Mouse (Mus musculus) erythroblast, embryonic 14.5 days (primary cell): ENCODE measurements around the gene Tff3. TPM values are rescaled to one million over a fixed set of nuclear protein-coding genes. Genes with fewer than 3 reads are reported as not detected.
A peak's percentile ranks its signal among the peaks of the same experiment; 100 is the strongest.

Experiments used
- H3K27me3 ChIP-seq: 2 replicates; pipeline ENCODE4 v1.6.1; 2012; ENCODE audit warnings: inconsistent platforms; ENCODE audit not compliant: control insufficient read depth
- H3K36me3 ChIP-seq: 2 replicates; pipeline ENCODE4 v1.6.1; 2012; ENCODE audit warnings: mild to moderate bottlenecking, inconsistent platforms; ENCODE audit not compliant: control insufficient read depth
- H3K4me1 ChIP-seq: 2 replicates; pipeline ENCODE4 v1.6.1; 2012; ENCODE audit warnings: inconsistent platforms; ENCODE audit not compliant: control insufficient read depth
- H3K4me3 ChIP-seq: replicated peaks from 2 replicates; pipeline ENCODE3; 2012; ENCODE audit warnings: moderate library complexity, mild to moderate bottlenecking, inconsistent platforms
- H3K9me3 ChIP-seq: 2 replicates; pipeline ENCODE4 v1.6.1; 2012; ENCODE audit warnings: low read length, inconsistent platforms, mixed read lengths; ENCODE audit not compliant: control insufficient read depth
- GATA1 ChIP-seq: IDR thresholded peaks from 2 replicates; pipeline ENCODE4 v1.6.1; 2012; ENCODE audit warnings: low read length, inconsistent platforms, mixed read lengths
- TAL1 ChIP-seq: IDR thresholded peaks from 3 replicates; pipeline ENCODE4 v1.6.1; 2012; ENCODE audit warnings: low read length, inconsistent platforms, mixed read lengths
- polyA plus RNA-seq: library from polyadenylated mRNA; stranded (reverse); fragments of >175 nt; gene quantifications from 2 replicates; pipeline ENCODE4 v1.2.3, GENCODE M21; 2012

The Tff3 gene
- polyA plus RNA-seq, 1 experiment = not detected

DNA sequence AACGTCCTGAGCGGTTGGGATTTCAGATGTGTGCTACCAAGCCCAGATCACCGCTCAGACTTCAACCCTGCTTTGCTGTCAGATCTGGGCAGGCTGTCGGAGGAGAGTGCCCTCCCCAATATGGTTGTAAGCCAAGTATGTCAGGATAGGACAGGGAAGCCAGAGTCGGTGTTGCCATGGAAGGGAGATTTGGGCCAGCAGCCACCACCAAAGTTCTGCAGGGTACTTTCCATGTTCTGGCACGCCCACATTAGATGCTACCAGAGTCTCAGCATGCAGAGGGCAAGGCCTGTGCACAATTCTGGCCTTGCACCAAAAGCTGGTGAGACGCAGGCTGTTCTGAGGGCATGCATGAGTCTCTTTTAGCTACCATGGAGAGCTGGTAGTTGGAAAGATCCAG, 43.2 kb downstream of the Tff3 start:
- Histone ChIP-seq H3K36me3 (no peaks in the 10 kb centered on the region; the same call in 1 of the 2 replicates), H3K9me3 (no peaks in the 10 kb centered on the region), H3K27me3 (no peaks in the 10 kb centered on the region), H3K4me3 (no peak overlapping the region), H3K4me1 (peaks cover 91% of the 10 kb centered on the region)
- TF ChIP-seq GATA1 (no peak), TAL1 (no peak)

DNA sequence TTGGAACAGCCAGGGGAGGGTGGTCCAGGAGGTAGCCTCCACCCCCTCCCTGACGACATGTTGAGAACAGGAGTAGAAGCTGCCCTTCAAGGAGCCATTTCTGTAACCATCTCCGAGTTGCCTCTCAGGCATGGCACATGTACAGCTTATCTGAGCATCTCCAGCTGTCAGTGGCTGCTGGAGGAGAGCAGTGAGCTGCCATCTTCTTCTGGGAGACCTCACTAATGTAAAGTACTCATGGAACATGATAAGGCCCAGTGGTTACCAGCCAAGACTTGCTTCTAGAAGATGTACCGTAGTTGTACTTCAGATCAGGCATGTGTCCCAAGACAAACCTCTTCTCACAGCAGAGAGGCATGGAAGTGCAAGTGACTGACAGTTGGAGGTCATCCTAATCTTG, 43.9 kb downstream of the Tff3 start:
- no peaks in the 10 kb centered on the region for H3K27me3 ChIP-seq
- no peak for TF ChIP-seq TAL1
- peak; percentile 65 for TF ChIP-seq GATA1
- H3K4me3 ChIP-seq = no peak overlapping the region
- H3K36me3 ChIP-seq = no peaks in the 10 kb centered on the region; the same call in 1 of the 2 replicates
- H3K4me1 ChIP-seq = peaks cover 85% of the 10 kb centered on the region
- no peaks in the 10 kb centered on the region for H3K9me3 ChIP-seq

DNA sequence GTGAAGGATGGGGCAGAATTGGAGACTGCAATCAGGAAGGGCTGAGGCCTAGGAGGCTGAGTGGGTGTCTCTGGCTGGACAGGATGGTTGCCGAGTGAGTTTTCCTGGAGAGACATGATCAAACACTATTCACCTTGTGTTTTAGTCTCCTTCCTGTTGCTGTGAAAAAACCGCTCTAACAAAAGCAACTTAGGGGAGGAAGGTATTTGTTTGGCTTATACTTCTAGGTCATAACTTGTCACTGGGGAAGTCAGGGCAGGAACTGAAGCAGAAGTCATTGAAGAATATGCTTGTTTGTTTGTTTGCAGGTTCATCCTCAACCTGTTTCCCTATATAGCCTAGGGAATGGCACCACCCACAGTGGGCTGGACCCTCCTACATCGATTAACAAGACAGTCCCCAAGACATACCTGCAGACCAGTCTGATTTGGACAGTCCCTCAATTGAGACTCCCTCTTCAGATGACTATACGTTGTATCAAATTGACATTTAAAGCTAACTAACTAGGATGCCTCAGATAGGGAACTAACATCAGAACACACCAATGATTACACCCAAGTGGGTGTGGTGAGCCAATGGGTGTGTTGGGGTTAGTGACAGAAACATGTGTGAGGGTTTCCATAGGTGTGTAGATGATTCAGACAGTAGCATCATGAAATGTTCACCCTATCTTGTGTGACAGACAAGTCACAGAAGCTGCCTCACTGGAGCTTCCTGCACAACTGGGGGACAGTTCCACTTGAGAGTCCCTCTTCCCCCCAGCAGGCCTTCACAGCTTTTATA, 47.0 kb downstream of the Tff3 start:
- Histone ChIP-seq H3K4me3 (no peak overlapping the region), H3K27me3 (no peaks in the 10 kb centered on the region), H3K36me3 (no peaks in the 10 kb centered on the region; the same call in 1 of the 2 replicates), H3K9me3 (no peaks in the 10 kb centered on the region), H3K4me1 (peaks cover 75% of the 10 kb centered on the region)
- TF ChIP-seq TAL1 (no peak), GATA1 (no peak)

DNA sequence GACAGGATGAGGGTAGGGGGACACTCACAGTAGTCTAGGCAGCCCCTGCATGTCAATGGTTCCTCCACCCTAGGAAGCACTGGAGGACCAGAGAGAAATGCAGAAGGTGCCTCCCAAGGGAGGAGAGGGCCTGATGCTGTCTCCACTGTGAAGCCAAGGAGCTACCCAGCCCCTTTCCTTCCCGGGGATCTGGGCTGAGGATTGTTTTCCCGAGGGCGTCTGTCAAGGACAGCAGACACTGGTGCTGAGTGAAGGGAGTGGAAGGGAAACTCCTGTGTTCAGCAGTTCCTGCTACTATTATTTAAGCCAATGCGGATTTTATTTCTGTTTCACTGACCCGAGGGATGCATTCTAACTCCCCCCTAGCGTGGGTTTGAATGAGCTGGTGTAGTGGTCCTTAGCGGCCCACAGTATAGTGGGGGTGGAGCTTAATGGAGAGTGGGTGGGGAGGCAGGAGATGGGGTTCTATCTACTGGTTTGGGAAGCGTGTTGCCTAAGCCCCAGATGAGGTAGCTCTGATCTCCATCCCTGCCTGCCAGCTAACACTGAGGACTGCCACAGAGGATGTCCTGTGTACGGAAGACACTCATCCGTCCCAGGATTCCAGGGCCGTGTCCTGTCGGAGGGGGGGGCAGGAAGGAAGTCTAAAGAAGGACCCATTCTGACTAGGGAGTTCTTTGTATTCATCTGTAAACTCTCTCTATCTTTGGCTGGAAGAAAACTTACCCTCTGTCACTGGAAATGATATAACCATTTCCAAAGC, 50.2 kb downstream of the Tff3 start:
- no peaks in the 10 kb centered on the region for H3K36me3 ChIP-seq
- H3K9me3 ChIP-seq = no peaks in the 10 kb centered on the region
- peaks cover 69% of the 10 kb centered on the region for H3K4me1 ChIP-seq
- H3K27me3 ChIP-seq = no peaks in the 10 kb centered on the region
- H3K4me3 ChIP-seq = no peak overlapping the region
- TF ChIP-seq GATA1 = no peak
- TF ChIP-seq TAL1 = no peak

DNA sequence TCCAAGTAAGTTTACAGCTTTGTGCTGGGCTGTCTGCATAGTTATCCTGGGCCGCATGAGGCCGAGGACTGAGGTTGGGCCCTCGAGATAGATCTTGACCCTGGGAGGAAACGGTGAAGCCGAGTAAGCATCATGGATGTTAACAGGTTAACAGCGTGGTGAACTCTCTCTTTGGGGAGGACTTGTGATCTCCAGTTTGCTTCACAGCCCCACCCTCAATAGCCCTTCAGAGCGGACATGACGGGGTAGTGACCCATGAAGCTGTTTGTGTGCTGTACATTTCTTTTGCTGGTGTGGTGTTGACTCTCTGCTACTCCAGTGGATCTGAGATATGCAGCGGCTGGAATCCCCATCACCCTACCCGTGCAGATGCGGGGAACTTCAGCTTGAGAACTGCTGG, 50.9 kb downstream of the Tff3 start:
- H3K4me3 ChIP-seq = no peak overlapping the region
- TF ChIP-seq TAL1 (no peak), GATA1 (no peak)
- no peaks in the 10 kb centered on the region for H3K27me3 ChIP-seq
- peaks cover 70% of the 10 kb centered on the region for H3K4me1 ChIP-seq
- no peaks in the 10 kb centered on the region for H3K9me3 ChIP-seq
- no peaks in the 10 kb centered on the region for H3K36me3 ChIP-seq

DNA sequence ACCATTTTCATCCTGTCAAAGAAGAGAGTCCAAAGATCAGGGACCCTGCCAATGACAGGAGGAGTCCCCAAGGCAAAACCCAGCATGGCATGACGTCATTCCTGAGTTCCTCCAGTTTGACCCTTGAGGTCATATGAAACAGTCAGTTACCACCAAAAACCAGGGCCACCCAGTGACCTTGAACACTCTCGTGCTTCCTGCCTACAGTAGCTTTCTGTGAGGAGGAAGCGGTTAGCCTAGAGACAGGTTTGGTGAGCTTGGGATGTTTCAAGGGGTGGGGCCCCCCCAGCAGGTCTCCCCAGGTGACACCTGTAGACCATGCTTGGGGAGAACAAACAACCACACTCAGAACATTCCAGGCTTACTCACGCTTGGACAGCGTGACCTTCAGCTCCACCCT, 51.9 kb downstream of the Tff3 start:
- H3K36me3 ChIP-seq = no peaks in the 10 kb centered on the region
- peaks cover 70% of the 10 kb centered on the region for H3K4me1 ChIP-seq
- no peaks in the 10 kb centered on the region for H3K9me3 ChIP-seq
- H3K4me3 ChIP-seq = no peak overlapping the region
- no peak for TF ChIP-seq GATA1
- no peak for TF ChIP-seq TAL1
- no peaks in the 10 kb centered on the region for H3K27me3 ChIP-seq

DNA sequence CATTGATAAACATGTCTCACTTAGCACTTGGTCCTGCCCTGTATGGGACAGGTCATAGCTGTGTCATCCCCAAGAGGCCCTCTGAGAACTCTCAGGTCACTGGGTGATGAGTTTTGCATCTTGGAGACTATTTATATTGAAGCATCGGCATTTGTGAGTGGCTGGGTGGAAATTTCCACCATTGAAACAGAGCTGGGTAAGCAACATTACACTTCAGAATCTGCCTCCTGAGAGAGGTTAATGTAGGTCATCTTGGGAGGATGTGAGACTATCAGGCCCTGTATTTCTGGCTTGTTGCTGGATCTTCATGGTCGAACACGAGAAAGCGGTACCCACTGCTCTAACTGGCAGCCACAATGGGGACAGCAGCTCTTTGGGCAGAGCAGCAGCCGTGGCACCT, 54.0 kb downstream of the Tff3 start:
- TF ChIP-seq GATA1 (no peak), TAL1 (no peak)
- Histone ChIP-seq H3K4me3 (no peak overlapping the region), H3K36me3 (no peaks in the 10 kb centered on the region), H3K4me1 (peaks cover 81% of the 10 kb centered on the region), H3K27me3 (no peaks in the 10 kb centered on the region), H3K9me3 (no peaks in the 10 kb centered on the region)

Other genes with a start within 250 kb of the Tff3 start
- not detected in 2 replicates for gene Glp1r, start 227.8 kb downstream of the Tff3 start, polyA plus RNA-seq
- 0.01 TPM in 1 of 2 replicates, not detected in the other for gene Umodl1, start 175.0 kb downstream of the Tff3 start, polyA plus RNA-seq
- 0.05 and 0.09 TPM in 2 replicates for gene Abcg1, start 72.0 kb downstream of the Tff3 start, polyA plus RNA-seq
- gene Tff2, start 14.6 kb upstream of the Tff3 start, polyA plus RNA-seq = not detected in 2 replicates
- gene Tff1, start 35.6 kb upstream of the Tff3 start, polyA plus RNA-seq = not detected in 2 replicates
- gene Tmprss3, start 69.3 kb upstream of the Tff3 start, polyA plus RNA-seq = not detected in 2 replicates
- 0.80 and 0.94 TPM in 2 replicates for gene Ubash3a, start 78.2 kb upstream of the Tff3 start, polyA plus RNA-seq
- not detected in 2 replicates for gene Rsph1, start 147.7 kb upstream of the Tff3 start, polyA plus RNA-seq
- 0.01 TPM in 2 replicates for gene Slc37a1, start 157.1 kb upstream of the Tff3 start, polyA plus RNA-seq